Comparison of ENCODE assay signal across 19 mouse cellular contexts in the genomic region with DNA sequence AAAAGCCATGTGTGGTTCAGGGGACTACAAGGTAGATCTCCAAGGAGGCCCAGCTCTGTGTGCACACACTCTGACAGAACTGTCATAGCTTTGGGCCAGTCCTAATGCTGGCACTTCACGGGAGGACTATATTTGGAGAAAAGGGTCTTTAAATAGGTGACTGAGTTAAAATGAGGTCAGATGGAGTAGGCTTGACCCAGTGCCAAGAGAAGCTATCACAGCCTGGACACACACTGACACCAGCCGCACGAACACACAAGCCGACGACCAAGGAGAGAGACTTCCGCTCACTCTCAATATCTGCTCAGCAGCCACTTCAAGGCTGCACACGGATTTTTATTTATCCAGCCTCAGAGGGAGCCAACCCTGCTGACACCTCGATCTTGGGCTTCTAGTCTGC.
DNase-seq lines count a peak whose midpoint lies in the region; ATAC-seq and TF ChIP-seq lines count a peak whose summit lies in the region.
"Had no signal": no experiment of that assay in that cellular context is flagged by ENCODE, and none has a peak within 500 bp of the region (broad histone marks: within the 10 kb centered on the region; RNA-seq: fewer than 3 reads in every experiment).

No protein-coding gene starts in this region.

- no peak for TF ChIP-seq CTCF in heart, adult 2 months (IDR thresholded peaks at IDR 0.05)
- TF ChIP-seq CTCF in hindbrain, postnatal 0 days (IDR thresholded peaks at IDR 0.05; ENCODE audit: low read depth) = no peak

- H3K9me3 ChIP-seq in heart, embryonic 13.5 days = no peaks in the 10 kb centered on the region
- H3K9me3 ChIP-seq in hindbrain, embryonic 15.5 days = no peaks in the 10 kb centered on the region
- no peaks in the 10 kb centered on the region for H3K9me3 ChIP-seq in hindbrain, postnatal 0 days (ENCODE audit: low read length)
- H3K9me3 ChIP-seq in neural tube, embryonic 15.5 days (replicated peaks) = no peaks in the 10 kb centered on the region
- H3K9me3 ChIP-seq: embryonic facial prominence, embryonic 10.5 days; limb, embryonic 12.5 days; liver, embryonic 12.5 days; megakaryocyte, embryonic 14.5 days; neural tube, embryonic 12.5 days had no signal

- TF ChIP-seq POLR2A in heart, adult 2 months (IDR thresholded peaks at IDR 0.05; ENCODE audit: insufficient read depth, low read depth, low read length) = no peak

- WGBS in heart, embryonic 13.5 days = 41% methylated on average over 8 of the region's 8 CpGs
- 20% methylated on average over 8 of the region's 8 CpGs for WGBS in heart, adult 2 months
- WGBS in hindbrain, embryonic 15.5 days = 57% methylated on average over 8 of the region's 8 CpGs
- WGBS in hindbrain, postnatal 0 days = 59% methylated on average over 8 of the region's 8 CpGs
- WGBS in neural tube, embryonic 15.5 days = 64% methylated on average over 8 of the region's 8 CpGs

- DNase-seq in heart, adult 2 months = no peak
- DNase-seq in hindbrain, postnatal 0 days (ENCODE audit: low spot score) = no peak
- peak; percentile 58 for DNase-seq in cerebellum, adult 8-10 months
- no peak for DNase-seq in kidney, adult 11 months
- DNase-seq: adrenal gland, postnatal 10 days; kidney, adult 9 months; kidney, postnatal 4 days; lung, adult 2 months; thymus, postnatal 25 days had no signal

- no peak overlapping the region for H3K27ac ChIP-seq in heart, embryonic 13.5 days (replicated peaks)
- no peak overlapping the region for H3K27ac ChIP-seq in heart, adult 2 months
- H3K27ac ChIP-seq in hindbrain, embryonic 15.5 days (replicated peaks) = peak overlapping the region; percentile 49; the same call in 1 of the 2 replicates
- no peak overlapping the region for H3K27ac ChIP-seq in hindbrain, postnatal 0 days
- peak overlapping the region; percentile 41; the same call in 1 of the 2 replicates for H3K27ac ChIP-seq in neural tube, embryonic 15.5 days (replicated peaks)
- H3K27ac ChIP-seq: embryonic facial prominence, embryonic 10.5 days; limb, embryonic 12.5 days; liver, embryonic 12.5 days; neural tube, embryonic 12.5 days had no signal

- TF ChIP-seq EP300 in heart, adult 2 months (IDR thresholded peaks at IDR 0.05; ENCODE audit: insufficient read depth, low read depth, low read length) = no peak

- no peaks in the 10 kb centered on the region for H3K36me3 ChIP-seq in heart, embryonic 13.5 days
- no peaks in the 10 kb centered on the region for H3K36me3 ChIP-seq in heart, adult 2 months (ENCODE audit: control insufficient read depth, insufficient read depth, low read length)
- H3K36me3 ChIP-seq in hindbrain, embryonic 15.5 days = no peaks in the 10 kb centered on the region
- no peaks in the 10 kb centered on the region for H3K36me3 ChIP-seq in hindbrain, postnatal 0 days (ENCODE audit: insufficient read depth, low read length)
- H3K36me3 ChIP-seq in neural tube, embryonic 15.5 days = no peaks in the 10 kb centered on the region
- H3K36me3 ChIP-seq: embryonic facial prominence, embryonic 10.5 days; limb, embryonic 12.5 days; liver, embryonic 12.5 days; neural tube, embryonic 12.5 days had no signal

- peaks cover 6% of the 10 kb centered on the region; the same call in 1 of the 2 replicates for H3K4me1 ChIP-seq in heart, embryonic 13.5 days
- peaks cover 5% of the 10 kb centered on the region for H3K4me1 ChIP-seq in heart, adult 2 months (ENCODE audit: control insufficient read depth, insufficient read depth, low read length)
- H3K4me1 ChIP-seq in hindbrain, embryonic 15.5 days (replicated peaks) = peaks cover 63% of the 10 kb centered on the region
- H3K4me1 ChIP-seq in hindbrain, postnatal 0 days (ENCODE audit: insufficient read depth, low read length) = no peaks in the 10 kb centered on the region
- H3K4me1 ChIP-seq in neural tube, embryonic 15.5 days = peaks cover 70% of the 10 kb centered on the region
- H3K4me1 ChIP-seq: embryonic facial prominence, embryonic 10.5 days; limb, embryonic 12.5 days; liver, embryonic 12.5 days; megakaryocyte, embryonic 14.5 days had no signal

- no peak for ATAC-seq in heart, embryonic 13.5 days (ENCODE audit: extremely low read depth, insufficient number of reproducible peaks, low FRiP score, low TSS enrichment)
- no peak for ATAC-seq in hindbrain, embryonic 15.5 days (ENCODE audit: low FRiP score, low read depth)
- ATAC-seq in hindbrain, postnatal 0 days = no peak
- no peak for ATAC-seq in neural tube, embryonic 15.5 days (ENCODE audit: low FRiP score)
- ATAC-seq: CD4-positive, CD25-positive, alpha-beta regulatory T cell, adult 4 months; liver, embryonic 12.5 days; Patski had no signal

- H3K9ac ChIP-seq in heart, embryonic 13.5 days = no peak overlapping the region
- no peak overlapping the region for H3K9ac ChIP-seq in heart, adult 2 months (ENCODE audit: low read depth, low read length)
- H3K9ac ChIP-seq in hindbrain, embryonic 15.5 days = no peak overlapping the region
- no peak overlapping the region for H3K9ac ChIP-seq in hindbrain, postnatal 0 days (replicated peaks; ENCODE audit: low read length)
- no peak overlapping the region for H3K9ac ChIP-seq in neural tube, embryonic 15.5 days (replicated peaks)
- H3K9ac ChIP-seq: limb, embryonic 12.5 days; liver, embryonic 12.5 days; neural tube, embryonic 12.5 days had no signal

- intact Hi-C loops in heart, adult 2 months (cut with DNase I) = no loop called here

- H3K4me3 ChIP-seq in heart, embryonic 13.5 days = no peak overlapping the region
- no peak overlapping the region for H3K4me3 ChIP-seq in heart, adult 2 months
- no peak overlapping the region for H3K4me3 ChIP-seq in hindbrain, embryonic 15.5 days
- no peak overlapping the region for H3K4me3 ChIP-seq in hindbrain, postnatal 0 days (ENCODE audit: low read length)
- H3K4me3 ChIP-seq in neural tube, embryonic 15.5 days (replicated peaks) = no peak overlapping the region
- H3K4me3 ChIP-seq: embryonic facial prominence, embryonic 10.5 days; limb, embryonic 12.5 days; liver, embryonic 12.5 days; megakaryocyte, embryonic 14.5 days; neural tube, embryonic 12.5 days had no signal

- peaks cover 23% of the 10 kb centered on the region for H3K27me3 ChIP-seq in heart, embryonic 13.5 days (replicated peaks)
- H3K27me3 ChIP-seq in heart, adult 2 months (ENCODE audit: control insufficient read depth, insufficient read depth, low read length) = no peaks in the 10 kb centered on the region
- H3K27me3 ChIP-seq in hindbrain, embryonic 15.5 days = no peaks in the 10 kb centered on the region
- H3K27me3 ChIP-seq in hindbrain, postnatal 0 days (ENCODE audit: insufficient read depth, low read length) = no peaks in the 10 kb centered on the region
- H3K27me3 ChIP-seq in neural tube, embryonic 15.5 days (replicated peaks) = no peaks in the 10 kb centered on the region

- no peaks in the 10 kb centered on the region for H3K79me2 ChIP-seq in heart, adult 2 months (replicated peaks; ENCODE audit: control insufficient read depth, insufficient read depth, low read length)

- H3K4me2 ChIP-seq in heart, embryonic 13.5 days = 0 out of 2 replicates have a peak overlapping the region, but pooled peaks have one; percentile 2
- H3K4me2 ChIP-seq in hindbrain, embryonic 15.5 days = no peak overlapping the region
- no peak overlapping the region for H3K4me2 ChIP-seq in hindbrain, postnatal 0 days (ENCODE audit: low read depth, low read length)
- no peak overlapping the region for H3K4me2 ChIP-seq in neural tube, embryonic 15.5 days
- H3K4me2 ChIP-seq: limb, embryonic 12.5 days; liver, embryonic 12.5 days; neural tube, embryonic 12.5 days had no signal

Comparison
In these comparisons a context has a peak if more than half of its experiments do, and no peak if none do; other contexts are left out.
1. H3K27ac ChIP-seq: peak in hindbrain, embryonic 15.5 days (single experiment) and neural tube, embryonic 15.5 days (single experiment); none in heart, embryonic 13.5 days (single experiment), heart, adult 2 months (single experiment) and hindbrain, postnatal 0 days (single experiment).